Mouse (Mus musculus) right cerebral cortex, adult 2 months (tissue): ENCODE measurements at regions not wholly inside any gene's neighbourhood (a gene's known extent, or its start where the extent isn't known, plus 50 kb on each side); places are given as distances from the start of the nearest gene placed in this dataset.
A peak's percentile ranks its signal among the peaks of the same experiment; 100 is the strongest.
"Not testable (repeated sequence)": the region's sequence is repeated elsewhere in the genome, so short reads cannot be mapped to it uniquely, and the experiment has no call there.

Experiments used
- DNase-seq, 2 experiments: peaks; one replicate each; pipeline ENCODE4 v3.0.0; 2021 to 2022; ENCODE audit warnings: low spot score in 2 of 2

DNA sequence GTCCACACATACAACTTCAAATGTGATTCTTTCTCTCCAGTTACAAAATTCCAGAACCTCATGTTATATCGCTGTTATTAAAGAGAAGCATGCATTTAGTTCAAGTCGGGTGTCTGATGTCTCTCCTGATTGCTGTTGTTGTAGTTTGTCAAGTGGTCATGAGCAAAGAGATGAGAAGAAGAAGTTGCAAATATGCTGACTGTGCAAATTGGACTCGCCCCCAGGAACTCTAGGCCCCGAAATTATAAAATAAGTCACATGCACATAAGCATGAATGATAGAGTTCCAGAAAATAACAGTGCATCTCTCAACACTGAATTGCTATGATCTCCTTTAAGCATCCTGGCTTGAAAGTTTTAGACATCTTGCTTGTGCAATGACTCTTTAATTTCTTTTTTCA lies 53.3 kb downstream of the Kif2b start:
- no peak for DNase-seq

DNA sequence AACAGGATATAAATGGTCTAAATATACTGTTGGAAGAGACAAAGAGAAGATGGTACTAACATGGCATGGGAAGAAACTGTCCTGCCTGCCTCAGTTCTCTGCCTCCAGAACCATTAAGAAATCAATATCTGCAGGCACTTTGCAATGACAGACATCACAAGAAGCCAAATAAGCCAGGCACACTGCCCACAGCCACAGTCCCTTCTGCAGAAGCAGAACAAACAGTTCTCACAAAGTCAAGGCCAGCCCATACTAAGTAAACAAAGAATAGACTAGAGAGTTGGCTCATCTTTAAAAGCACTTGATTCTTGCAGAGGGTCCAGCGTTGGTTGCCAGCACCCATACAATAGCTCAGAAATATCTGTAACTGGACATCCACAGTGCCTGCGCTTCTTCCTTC lies 98.1 kb downstream of the Kif2b start:
- no peak for DNase-seq

DNA sequence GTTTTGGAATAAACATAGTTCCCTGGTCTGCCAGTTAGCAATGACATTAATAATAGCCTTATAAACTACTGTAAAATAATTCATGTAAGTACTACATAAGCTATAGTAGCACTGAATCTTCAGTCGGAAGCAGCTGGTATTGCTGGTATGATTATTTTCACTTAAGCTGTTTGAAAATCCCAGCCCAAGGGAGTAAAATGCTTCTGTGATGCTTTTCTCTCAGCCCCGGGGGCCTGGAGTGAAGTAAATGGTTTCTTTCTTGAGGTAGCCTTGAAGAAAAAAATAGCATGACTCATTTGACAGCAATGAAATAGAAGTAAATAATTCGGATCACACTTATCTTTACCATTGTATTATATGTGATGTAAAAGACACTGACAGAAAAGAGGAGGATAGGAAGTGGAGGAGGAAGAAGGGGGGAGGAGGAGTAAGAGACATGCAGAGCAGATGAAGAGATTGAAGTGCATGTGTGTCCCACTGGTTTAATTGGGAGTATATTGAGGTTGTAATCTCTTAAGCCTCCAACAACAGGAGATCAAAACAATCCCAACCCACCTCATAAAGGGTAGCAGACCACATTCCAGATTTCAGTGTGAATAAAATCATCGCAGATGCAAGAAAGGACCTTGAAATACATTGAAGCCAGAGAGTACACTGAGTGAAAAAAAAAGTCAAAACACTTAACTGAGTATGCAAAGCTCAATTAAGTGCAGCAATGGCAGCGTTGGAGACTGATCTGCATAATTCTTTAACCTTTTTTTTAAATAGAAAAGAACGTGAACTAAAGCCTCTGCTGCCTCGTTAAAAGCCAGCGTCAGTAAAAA lies 113.6 kb downstream of the Kif2b start:
- no peak for DNase-seq

DNA sequence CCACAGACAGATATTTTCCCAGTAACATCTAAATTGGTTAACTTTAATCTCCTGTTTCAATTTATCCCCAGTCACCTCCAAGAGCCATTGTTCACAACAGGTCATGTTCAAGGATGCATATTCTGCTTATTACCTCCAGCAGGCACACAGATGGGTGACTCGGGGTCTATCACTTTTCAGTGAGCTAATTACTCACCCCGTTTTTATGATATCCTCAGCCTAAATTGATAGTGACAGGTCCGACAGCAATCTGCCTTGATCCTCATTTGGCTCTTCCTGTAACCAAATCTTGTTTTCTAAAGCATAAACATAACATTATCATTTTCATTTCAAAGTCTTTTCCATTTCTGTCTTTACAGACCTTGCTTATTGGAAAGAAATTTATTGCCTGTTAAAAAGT lies 115.4 kb downstream of the Kif2b start:
- no peak for DNase-seq

DNA sequence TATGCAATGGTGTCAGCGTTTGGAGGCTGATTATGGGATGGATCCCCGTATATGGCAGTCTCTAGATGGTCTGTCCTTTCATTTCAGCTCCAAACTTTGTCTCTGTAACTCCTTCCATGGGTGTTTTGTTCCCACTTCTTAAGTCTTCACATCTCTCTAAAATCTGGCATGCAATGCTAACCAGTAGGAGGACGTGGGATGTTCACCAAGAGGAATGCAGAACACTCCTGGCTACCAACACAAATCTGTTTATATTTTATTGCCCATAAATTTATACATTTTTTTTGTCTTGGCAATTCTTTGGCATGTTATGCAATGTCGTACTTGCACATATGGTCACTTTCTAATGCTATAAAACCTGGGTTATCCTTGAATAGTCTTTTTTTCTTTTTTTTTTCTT lies 135.0 kb downstream of the Kif2b start:
- DNase-seq: peak; percentile 31 to 45

DNA sequence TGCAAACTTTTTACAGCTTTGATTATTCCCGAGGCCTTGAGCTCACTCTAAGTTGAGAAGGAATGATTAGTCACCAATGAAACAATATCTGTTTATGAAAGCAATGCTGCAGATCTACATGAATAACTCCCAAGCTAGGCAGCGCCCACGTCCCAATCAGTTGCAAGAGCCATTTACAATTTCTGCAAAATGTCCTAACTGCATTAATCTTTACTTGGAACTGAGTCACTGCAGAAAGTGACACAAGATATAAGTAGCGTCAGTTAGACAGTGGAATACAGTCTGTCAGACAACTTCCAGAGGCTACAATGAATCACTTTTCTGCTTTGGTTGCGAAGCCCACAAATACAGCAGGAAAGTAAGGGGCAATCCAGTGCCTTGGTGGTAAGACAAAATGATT lies 145.2 kb downstream of the Kif2b start:
- DNase-seq: no peak

DNA sequence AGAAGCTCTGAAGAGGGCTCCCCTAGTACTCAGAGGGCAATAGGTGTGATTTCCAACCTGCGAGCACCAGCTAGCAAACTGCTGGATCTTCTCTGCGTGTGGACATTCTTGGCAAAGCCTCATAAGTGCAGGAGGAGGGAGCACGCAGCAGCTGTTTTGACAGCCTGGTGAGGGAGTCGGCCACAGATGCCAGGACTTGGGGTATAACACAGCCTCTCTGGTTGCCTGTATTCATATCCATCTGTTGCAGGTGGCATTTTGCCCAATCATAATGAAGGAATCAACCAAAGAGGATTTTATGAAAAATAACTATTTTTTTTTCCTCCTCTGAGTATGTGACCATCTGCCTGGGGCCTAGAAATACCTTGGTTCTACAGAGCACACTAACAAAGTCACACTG lies 150.6 kb downstream of the Kif2b start:
- DNase-seq: peak; percentile 74 to 78

DNA sequence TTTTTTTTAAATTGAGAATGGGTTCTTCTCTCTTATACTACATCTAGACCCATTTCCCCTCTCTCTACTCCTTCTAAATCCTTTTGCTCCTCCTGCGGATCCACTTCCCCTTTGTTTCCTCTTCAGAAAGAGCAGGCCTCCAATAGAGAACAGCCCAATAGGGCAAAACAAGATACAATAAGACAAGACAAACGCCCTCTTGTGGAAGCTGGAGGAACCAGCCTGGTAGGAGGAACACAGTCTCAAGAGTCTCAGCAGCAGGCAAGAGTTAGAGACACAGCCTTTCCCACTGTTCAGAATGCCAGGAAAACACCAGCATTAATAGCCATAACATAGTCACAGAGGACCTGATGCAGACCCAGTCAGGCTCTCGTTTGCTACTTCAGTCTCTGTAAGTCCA lies 190.2 kb downstream of the Kif2b start:
- DNase-seq: no peak

DNA sequence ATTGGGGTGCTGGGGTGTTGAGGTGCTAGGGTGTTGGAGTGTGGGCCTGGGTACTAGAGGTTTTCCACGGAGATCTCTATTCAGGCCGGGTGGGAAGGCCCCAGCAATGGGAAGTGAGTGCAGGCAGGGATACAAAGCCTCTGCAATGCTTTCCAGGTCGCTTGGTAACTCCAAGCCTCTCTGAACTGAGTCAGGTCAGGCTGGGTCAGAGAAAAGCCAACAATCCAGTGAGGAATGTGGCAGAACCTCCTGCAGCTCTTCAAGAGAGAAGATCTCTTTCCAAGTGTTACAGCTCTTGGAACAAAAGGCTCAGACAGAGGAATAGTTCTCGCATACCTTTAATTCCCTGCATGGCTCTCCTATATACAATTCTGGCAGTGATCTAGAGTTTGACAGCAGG lies 220.3 kb downstream of the Kif2b start:
- no peak for DNase-seq

DNA sequence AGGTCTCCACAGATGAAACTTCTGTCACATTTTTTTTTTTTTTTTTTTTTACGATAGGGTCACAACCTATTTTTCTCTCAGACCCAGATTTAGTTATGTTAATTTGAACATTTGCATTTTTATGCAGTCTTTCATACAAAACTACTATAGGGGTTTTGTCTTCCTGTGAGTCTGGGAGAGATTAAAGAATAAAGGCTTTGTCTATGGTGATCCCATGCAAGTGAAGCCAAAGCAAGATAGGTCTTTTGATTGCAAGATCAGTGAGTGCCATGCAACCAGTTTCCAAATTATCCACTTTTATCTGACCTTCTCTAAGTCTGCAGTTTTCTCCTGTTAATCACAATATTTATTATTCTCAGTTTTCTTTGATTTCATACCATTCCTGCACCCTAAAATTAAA lies 234.7 kb downstream of the Kif2b start:
- DNase-seq: no peak

DNA sequence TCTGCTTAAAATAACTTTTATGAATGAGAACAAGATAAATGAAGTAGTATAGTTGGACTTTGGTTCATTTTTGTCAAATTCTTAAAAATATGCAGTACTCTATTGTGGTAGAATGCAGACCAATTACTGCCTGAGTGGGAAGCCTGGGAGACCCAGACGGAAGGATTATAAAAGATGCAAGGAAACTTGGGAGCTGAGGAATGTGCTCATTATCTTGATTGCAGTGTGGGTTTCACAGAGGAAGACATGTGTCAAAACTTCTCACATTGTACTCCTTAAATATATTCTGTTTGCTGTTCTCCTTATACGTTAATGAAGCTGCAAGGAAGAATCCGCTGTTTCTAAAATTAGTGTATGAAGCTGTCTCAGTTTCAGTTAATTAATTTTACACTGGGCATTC lies 244.3 kb downstream of the Kif2b start:
- peak in 1 of 2 experiments; percentile 2 for DNase-seq

DNA sequence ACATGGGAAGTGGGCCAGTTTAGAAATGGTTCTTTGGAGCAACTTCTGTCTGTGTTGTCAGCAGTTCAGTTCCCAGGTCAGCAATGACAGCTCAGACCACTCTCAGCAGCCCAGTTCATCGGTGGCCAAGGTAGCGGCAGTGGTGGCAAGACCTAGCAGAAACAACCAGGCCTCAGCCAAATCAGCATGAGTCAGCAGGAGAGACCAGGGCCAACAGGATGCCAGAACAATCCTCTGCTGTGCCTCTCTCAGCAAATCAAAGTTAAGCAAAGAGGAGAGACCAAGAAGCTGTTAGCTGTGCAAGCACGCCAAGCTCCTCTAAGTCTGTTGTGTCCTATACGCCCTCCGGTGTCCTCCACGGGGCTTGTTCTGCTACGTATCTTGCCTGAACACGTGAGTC lies 249.8 kb downstream of the Kif2b start:
- no peak for DNase-seq

DNA sequence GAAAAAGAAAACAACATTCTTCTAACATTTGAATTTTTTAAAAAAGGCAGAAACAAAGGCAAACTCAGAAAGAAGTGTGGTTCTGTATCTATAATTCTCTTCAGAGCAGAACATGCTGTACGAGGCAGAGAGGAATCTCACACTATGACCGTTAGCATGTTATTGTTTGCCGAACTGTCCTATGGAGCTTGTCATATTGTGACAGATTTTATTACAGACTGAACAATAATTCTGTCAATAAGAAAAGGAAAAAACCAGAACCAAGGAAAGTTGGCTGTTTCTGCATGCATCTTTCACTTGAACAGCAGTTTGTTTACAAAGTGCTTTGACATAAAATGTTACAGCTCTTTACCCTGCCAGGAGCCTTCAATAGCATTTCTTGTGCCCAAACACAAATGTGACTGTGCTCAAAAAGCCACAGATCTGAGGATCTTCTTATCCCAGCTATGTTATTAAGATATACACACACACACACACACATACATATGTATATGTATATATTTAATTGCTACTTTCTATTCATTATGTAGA lies 267.1 kb downstream of the Kif2b start:
- no peak for DNase-seq

DNA sequence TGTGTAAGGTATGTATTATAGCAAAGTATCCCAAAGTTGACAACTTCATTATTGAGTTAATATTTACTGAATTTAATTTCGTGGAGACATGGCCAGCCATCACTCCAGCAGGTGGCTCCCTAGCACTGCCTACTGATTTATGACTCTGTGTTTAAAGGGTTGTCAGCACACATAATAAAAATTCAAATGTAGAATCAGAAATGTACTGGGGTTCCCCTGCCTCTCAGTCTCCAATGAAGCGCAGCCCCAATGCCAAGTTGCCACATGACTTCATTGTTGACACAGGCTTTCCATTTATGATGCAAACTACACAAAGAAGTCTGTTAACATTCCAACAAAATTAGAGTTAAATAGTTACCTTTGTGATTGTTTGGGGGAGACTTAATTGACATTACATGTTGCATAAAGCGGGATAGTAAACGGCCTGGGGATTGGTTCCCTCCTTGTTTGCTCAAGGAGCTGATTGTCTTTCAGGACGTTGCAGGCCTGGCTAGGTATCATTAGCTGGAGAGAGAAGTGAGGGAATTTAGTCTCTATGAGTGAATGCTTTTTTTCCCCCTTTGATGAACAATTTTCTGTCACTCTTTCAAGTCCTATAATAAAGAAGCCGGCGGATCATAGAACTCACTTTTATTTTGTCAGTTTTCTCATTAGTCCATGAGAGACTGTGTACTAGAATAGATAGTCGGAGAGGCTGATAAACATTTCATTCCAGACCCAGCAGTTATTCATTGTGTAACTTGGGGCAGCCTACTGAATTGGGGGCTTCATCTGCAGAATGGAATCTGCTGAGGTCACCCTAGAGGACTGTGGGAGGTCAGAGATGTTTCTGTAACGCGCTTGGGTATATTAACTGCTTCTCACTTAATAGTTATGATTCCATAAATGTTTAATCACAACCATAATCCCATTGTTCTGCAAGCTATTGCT lies 287.9 kb downstream of the Kif2b start:
- peak; percentile 68 to 74 for DNase-seq

DNA sequence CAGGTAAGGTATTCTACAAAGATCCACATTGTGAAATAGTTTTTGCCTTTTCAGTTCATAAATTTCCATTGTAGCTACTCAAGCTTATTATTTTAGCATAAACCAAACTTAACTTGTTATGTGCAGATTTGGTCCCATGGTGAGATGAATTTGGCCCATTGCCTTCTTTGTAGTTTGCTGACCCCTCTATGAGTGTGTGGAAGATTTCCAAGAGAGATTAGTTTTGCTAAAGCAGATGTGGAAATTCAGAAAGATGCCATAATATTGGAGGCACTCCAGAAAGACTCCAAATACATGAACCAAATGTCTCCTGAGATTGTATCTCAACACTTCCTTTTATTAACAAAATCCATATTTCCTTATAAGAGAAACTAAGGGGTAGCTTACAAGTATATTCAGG lies 291.0 kb downstream of the Kif2b start:
- no peak for DNase-seq

DNA sequence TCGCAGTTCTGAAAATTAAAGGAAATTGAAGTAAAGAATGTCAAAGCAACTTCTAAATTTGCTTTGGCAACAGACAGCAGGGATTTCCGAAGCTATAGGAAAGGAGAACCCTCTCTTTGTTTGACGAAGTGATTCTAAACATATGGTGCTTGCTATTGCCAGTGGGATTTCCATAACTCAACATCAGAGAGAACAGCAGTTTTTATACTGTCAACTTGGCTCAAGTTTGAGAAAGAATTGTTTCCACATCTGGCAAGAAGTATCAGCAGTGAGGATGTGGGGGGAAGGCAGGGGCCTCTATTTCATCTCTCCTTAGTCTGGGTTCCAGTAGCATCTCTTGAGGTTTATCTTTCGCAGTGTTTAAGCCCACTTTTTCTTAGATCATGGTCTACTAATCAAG lies 315.1 kb downstream of the Kif2b start:
- no peak for DNase-seq

DNA sequence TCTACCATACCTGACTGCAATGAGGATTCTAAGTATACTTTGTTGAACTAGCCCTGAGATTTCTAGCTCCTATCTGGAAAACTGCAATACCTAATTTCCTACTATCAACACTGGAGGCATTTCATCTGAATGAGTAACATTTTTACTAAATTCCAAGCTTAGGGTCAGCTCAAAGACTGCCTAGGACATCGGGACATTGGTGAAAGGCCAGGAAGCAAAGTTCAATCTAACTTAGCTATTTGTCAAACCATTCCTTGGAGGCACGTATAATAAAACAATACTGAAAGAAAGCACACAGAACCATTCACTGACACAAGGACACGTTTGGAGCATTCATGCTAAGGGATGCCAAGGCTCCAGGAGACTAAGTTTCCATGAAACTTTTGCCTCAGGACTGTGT lies 335.3 kb downstream of the Kif2b start:
- not testable (repeated sequence) for DNase-seq

DNA sequence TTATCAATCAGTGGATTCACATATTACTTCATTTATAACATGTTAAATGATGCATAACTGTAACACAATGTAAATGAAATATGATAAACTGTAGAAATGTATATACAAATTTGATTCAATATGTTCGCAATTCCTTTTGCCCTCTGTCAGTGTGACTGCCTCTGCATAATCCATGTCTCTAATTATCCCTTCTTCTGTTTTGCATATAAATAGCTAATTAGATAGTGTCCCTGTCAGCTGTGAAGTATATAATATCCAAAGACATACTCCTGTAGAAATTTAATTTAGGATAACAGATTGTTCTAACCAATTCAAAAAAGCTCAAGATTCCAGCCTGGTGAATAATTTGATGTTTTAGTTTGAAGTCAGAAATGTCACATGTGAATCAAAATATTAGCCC lies 361.2 kb downstream of the Kif2b start:
- DNase-seq: no peak

DNA sequence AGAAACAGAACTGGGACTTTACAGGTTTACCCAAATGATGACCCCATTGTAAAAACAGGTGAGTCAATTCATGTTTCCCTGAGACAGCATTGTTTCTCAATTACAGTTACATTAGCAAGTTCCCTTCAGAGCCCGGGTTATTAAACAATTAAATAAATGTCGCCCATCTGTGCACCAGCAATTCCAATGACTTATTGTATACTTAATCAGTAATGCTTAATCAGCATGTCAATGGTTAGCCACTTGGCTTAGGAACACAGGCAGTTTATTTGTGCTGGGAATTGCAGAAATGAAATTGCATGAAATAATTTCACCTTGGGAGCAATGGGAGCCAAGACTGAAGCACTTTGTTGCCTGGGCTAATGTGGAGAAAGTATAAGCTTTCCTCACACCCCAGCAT lies 364.3 kb downstream of the Kif2b start:
- DNase-seq: no peak

DNA sequence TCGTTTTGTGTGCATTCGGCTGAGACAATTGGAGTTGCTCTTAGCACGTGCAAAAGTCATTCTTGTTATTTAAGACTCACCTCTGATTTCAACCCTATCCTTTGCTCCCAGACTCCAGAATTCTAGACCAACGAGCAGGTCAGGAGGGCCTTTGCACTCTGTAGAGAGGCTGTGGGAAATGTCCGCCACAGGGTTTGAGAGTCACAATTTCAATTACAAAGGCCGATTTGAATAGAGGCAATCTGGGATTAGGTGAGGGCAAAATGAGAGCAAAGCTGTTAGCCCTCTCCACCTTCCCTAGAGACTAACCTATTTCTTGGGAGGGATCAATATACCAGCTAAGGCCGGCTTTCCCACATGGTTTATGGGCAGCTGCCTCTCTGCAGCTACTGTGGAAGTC lies 370.9 kb downstream of the Kif2b start:
- no peak for DNase-seq

DNA sequence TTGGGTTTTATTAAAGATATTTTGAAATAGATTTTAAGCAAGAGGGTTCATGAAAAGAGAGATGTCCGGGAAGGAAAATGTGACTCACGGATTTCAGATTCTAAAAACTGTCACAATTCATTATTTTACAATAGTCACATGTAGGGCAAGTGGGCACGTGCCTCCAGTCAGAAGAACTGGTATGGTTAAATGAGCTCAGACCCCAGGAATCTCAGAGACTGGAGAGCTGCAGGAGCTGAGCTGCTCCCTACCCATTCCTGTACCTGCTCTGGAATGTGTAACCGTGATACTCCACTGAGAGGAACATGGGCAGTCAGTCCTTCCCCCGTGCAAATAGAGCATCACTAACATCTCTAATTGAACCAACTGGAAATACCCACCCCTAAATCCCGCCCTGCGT lies 372.9 kb downstream of the Kif2b start:
- DNase-seq: no peak

DNA sequence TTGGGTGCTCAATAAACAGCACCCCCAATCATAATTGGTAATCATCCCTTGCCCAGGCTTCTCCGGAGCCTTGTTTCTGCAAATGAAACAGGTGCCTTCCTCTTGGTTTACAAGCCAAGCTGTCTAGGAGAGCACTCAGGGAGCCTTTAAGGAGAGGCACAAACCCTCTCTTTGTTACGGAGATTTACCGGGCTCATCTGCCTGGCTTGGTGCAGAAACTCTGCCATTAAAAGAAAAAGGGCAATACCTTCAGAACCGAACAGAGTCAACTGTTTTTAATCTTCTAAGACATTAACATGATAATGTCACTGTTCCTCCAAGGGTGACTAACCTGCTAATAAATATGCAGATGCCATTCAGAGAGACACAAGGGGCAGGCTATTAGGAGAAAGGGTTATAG lies 380.5 kb downstream of the Kif2b start:
- no peak for DNase-seq

DNA sequence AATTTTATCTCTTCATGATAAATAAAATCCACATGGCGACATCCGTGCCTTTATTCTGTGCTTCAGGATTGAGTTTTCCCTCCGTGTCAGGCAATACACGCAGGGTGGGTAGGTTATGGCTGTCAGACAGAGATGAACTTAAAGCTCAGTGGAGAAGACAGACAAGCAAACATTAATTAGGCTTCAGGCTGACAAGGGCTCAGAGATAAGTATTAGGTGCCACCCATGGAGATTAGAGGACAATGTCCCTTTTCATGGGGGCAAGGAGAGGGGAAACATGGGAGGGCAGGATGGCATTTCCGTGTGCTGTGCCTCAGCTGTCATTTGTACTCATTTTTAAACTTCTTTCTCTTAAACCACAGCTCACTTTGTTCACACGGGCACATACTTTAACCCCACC lies 381.0 kb downstream of the Kif2b start:
- DNase-seq: no peak
